In the genomic region with DNA sequence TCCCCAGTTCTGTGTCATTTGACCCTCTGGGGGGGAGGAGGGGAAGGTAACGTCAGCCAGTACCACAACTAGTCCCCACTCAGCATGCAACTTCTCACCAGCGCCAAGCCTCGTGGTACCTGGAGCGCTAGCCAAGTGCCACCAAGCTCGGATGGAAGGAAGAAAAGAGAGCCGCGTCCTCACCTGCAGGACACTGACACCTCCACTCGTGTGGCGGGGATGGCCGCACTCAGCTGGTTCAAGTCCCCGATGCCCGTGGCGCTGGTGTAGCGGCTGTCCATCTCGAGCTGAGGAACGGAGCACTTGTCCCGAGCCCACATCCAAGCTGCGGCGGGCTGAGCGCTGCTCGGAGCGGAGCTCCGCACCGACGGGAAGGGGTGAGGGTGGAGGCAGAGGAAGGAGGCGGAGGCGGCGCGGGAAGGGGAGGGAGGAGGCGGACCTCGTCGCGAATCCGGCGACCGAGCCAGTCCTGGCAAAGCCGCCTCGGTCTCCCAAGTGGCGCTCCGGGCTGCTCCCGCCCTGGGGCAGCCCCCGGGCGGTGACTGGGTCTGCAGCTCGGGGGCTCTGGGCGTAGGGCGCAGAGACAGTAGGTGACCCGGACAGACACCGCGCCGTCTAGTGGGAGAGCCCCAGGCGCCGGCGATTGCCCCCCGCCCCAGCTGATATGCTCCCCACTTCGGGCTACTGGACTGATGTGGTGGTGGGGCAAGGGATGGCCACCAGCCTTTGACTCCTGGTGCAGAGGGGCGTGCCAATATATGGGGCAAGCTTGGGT, we compare ENCODE assay signal across 8 mouse cellular contexts. TPM values are rescaled to one million over a fixed set of nuclear protein-coding genes. Genes with fewer than 3 reads are reported as not detected.
A peak's percentile ranks its signal among the peaks of the same experiment; 100 is the strongest.
DNase-seq lines count a peak whose midpoint lies in the region; ATAC-seq lines count a peak whose summit lies in the region.

A gene (minus strand): TSS at position 448 of the 775 bp plus-strand sequence.

- H3K27me3 ChIP-seq in intestine, embryonic 15.5 days (replicated peaks), result no peaks in the 10 kb centered on the region

- H3K36me3 ChIP-seq in intestine, embryonic 15.5 days, result no peaks in the 10 kb centered on the region

- H3K4me3 ChIP-seq in intestine, embryonic 15.5 days (replicated peaks), result peak within 1 kb of the TSS; percentile 62

- intact Hi-C loops in left cerebral cortex, postnatal 25 days (cut with DNase I), result loop anchor here (1.0 to 2.0 kb wide), 2 partner anchors 162 to 430 kb away; no protein-coding TSS in a partner anchor

- peak; percentile 88 for ATAC-seq in intestine, embryonic 15.5 days
- ATAC-seq in megakaryocyte progenitor cell, adult 5-6 weeks (replicated peaks; ENCODE audit: poor library complexity), result peak; percentile 69
- no peak for ATAC-seq in inflammation-experienced regulatory T-cells, adult 6 months

- H3K9ac ChIP-seq in intestine, embryonic 15.5 days, result peak within 1 kb of the TSS; percentile 64

- 0 out of 2 replicates have a peak, but pooled peaks cover 3% of the 10 kb centered on the region for H3K4me1 ChIP-seq in intestine, embryonic 15.5 days (replicated peaks)

- peak; percentile 87 for DNase-seq in adrenal gland, adult 2 months
- DNase-seq in embryo, embryonic 10.5 days (ENCODE audit: low spot score), result peak; percentile 70
- peak; percentile 46 to 64 for DNase-seq in gastrocnemius, postnatal 4 days (ENCODE audit: low spot score in 2 of 2)
- DNase-seq in left cerebral cortex, postnatal 25 days (ENCODE audit: low spot score in 2 of 2), result peak; percentile 56 to 65
- peak; percentile 39 to 43 for DNase-seq in right cerebral cortex, postnatal 36 days (ENCODE audit: low spot score in 2 of 2)

- under 1% methylated on average over 48 of the region's 56 CpGs for WGBS in intestine, embryonic 15.5 days

- no peaks in the 10 kb centered on the region for H3K9me3 ChIP-seq in intestine, embryonic 15.5 days

- H3K27ac ChIP-seq in intestine, embryonic 15.5 days, result peak within 1 kb of the TSS; percentile 52

- peak within 1 kb of the TSS; percentile 93 for H3K4me2 ChIP-seq in intestine, embryonic 15.5 days (replicated peaks)

RNA-seq across cellular contexts. Expression of the gene that starts here (rescaled TPM):
- 1 to 10 TPM; 6.3 to 9.3 TPM for total RNA-seq in adrenal gland, adult 2 months (2021)
- polyA plus RNA-seq in adrenal gland, adult 2 months (2012; rRNA removed), result 7.2 and 7.3 TPM in 2 replicates
- 1 to 10 TPM; 4.2 to 5.1 TPM for total RNA-seq in gastrocnemius, postnatal 4 days (2021)
- polyA plus RNA-seq in intestine, embryonic 15.5 days (2015; fragmentation: Nextera tagmentation; extraction: Ambion mirVana), result 39.0 and 39.2 TPM in 2 replicates
- 10 to 100 TPM; 24.6 to 29.8 TPM for total RNA-seq in left cerebral cortex, postnatal 25 days (2021)
- not detected in 2 replicates for total RNA-seq in megakaryocyte progenitor cell, adult 5-6 weeks (2015)
- total RNA-seq in megakaryocyte progenitor cell, adult 5-6 weeks (2017), result not detected in 2 replicates
- polyA plus RNA-seq in inflammation-experienced regulatory T-cells, adult 6 months (2017; shearing (Covaris generic)), result 1 to 10 TPM in 2 of 3 experiments, not detected in 1; 1.9 to 5.5 TPM

Comparison
In these comparisons a context has a peak if more than half of its experiments do, and no peak if none do; other contexts are left out.
1. RNA of the gene that starts here (total RNA-seq): 24.6 to 29.8 TPM in left cerebral cortex, postnatal 25 days, 6.3 to 9.3 TPM in adrenal gland, adult 2 months and 4.2 to 5.1 TPM in gastrocnemius, postnatal 4 days; not detected in megakaryocyte progenitor cell, adult 5-6 weeks; every median in the first group is over 4 times any median in the second.
2. Peak in ATAC-seq in megakaryocyte progenitor cell, adult 5-6 weeks; RNA of the gene not detected or under 1 TPM.
3. Peak in every context shown above with its lines, with median percentiles within 50 percentile points of each other: DNase-seq.